Mouse (Mus musculus) T-helper 1 cell (primary cell): Measurements from ENCODE around the gene Samhd1.
"Not testable (repeated sequence)": the region's sequence is repeated elsewhere in the genome, so short reads cannot be mapped to it uniquely, and the experiment has no call there.

Source experiments
- in situ Hi-C: fragments of 300-600 bp; cut with MboI, MseI; formaldehyde crosslinking; loops from one replicate; pipeline ENCODE4 v1.15.1; 2025; ENCODE audit warnings: high pct_unique_total_duplicates

Gene Samhd1

GRCm38 (mm10) chr2:157135014-157135413 is at the start of gene Samhd1:
Samhd1 (minus strand) TSS chr2:157135265.
- in situ Hi-C loops: loop anchor here (5.0 kb wide), 1 partner anchor 67 kb away; the partner anchor contains the start of gene Rbl1

- in situ Hi-C loops: no loop called here
Measured at GRCm38 (mm10) chr2:157178167-157178566, 43.1 kb upstream of the Samhd1 start.

GRCm38 (mm10) chr2:157176248-157176647 is 41.2 kb upstream of the Samhd1 start:
- in situ Hi-C loops: no loop called here

- in situ Hi-C loops: no loop called here
Measured at GRCm38 (mm10) chr2:157174416-157174815, 39.4 kb upstream of the Samhd1 start.

- in situ Hi-C loops: no loop called here
Measured at GRCm38 (mm10) chr2:157173555-157173954, 38.5 kb upstream of the Samhd1 start.

- in situ Hi-C loops: no loop called here
Measured at GRCm38 (mm10) chr2:157172984-157173383, 37.9 kb upstream of the Samhd1 start.

GRCm38 (mm10) chr2:157170626-157171025 is 35.6 kb upstream of the Samhd1 start:
- in situ Hi-C loops: no loop called here

- in situ Hi-C loops: no loop called here
Measured at GRCm38 (mm10) chr2:157170166-157170565, 35.1 kb upstream of the Samhd1 start.

GRCm38 (mm10) chr2:157166371-157167080 is 31.5 kb upstream of the Samhd1 start:
- in situ Hi-C loops: no loop called here

- in situ Hi-C loops: not testable (repeated sequence)
Measured at GRCm38 (mm10) chr2:157165312-157166224, 30.5 kb upstream of the Samhd1 start.

GRCm38 (mm10) chr2:157164101-157164500 is 29.0 kb upstream of the Samhd1 start:
- in situ Hi-C loops: no loop called here

GRCm38 (mm10) chr2:157156079-157156478 is 21.0 kb upstream of the Samhd1 start:
- in situ Hi-C loops: no loop called here

- in situ Hi-C loops: no loop called here
Measured at GRCm38 (mm10) chr2:157153235-157153634, 18.2 kb upstream of the Samhd1 start.

GRCm38 (mm10) chr2:157148417-157148816 is 13.4 kb upstream of the Samhd1 start:
- in situ Hi-C loops: no loop called here

GRCm38 (mm10) chr2:157147397-157148020 is 12.4 kb upstream of the Samhd1 start:
- in situ Hi-C loops: no loop called here

- in situ Hi-C loops: no loop called here
Measured at GRCm38 (mm10) chr2:157145173-157145572, 10.1 kb upstream of the Samhd1 start.

- in situ Hi-C loops: no loop called here
Measured at GRCm38 (mm10) chr2:157144132-157144531, 9.1 kb upstream of the Samhd1 start.

- in situ Hi-C loops: no loop called here
Measured at GRCm38 (mm10) chr2:157141962-157142361, 6.9 kb upstream of the Samhd1 start.

GRCm38 (mm10) chr2:157139251-157139802 is 4.3 kb upstream of the Samhd1 start:
- in situ Hi-C loops: loop anchor here (5.0 kb wide), 1 partner anchor 63 kb away; the partner anchor contains the start of gene Rbl1

GRCm38 (mm10) chr2:157138808-157139207 is 3.7 kb upstream of the Samhd1 start:
- in situ Hi-C loops: loop anchor here (5.0 kb wide), 1 partner anchor 63 kb away; the partner anchor contains the start of gene Rbl1

- in situ Hi-C loops: loop anchor here (5.0 kb wide), 1 partner anchor 64 kb away; the partner anchor contains the start of gene Rbl1
Measured at GRCm38 (mm10) chr2:157137959-157138731, 3.1 kb upstream of the Samhd1 start.
